Mouse (Mus musculus) left cerebral cortex, postnatal 10 days (tissue): ENCODE results near the gene Exoc3l4. TPM values are rescaled to one million over a fixed set of nuclear protein-coding genes. Genes with fewer than 3 reads are reported as not detected.

Experiments
- DNase-seq, 2 experiments: peaks; one replicate each; pipeline ENCODE4 v3.0.0; 2021 to 2022; ENCODE audit warnings: low spot score in 2 of 2, mixed read lengths in 1 of 2; ENCODE audit errors: extremely low spot score in 1 of 2
- intact Hi-C: fragments of 180-260 bp; cut with DNase I; formaldehyde crosslinking; loops from one replicate; pipeline ENCODE4 v1.15.1; 2025
- total RNA-seq, 2 experiments: library from RNA; stranded (reverse); gene quantifications; 2 replicates each; pipeline ENCODE4 v1.2.3; 2021

Gene Exoc3l4
- total RNA-seq, 2 experiments from 2014 or later, result 1.1 to 1.7 TPM

DNA sequence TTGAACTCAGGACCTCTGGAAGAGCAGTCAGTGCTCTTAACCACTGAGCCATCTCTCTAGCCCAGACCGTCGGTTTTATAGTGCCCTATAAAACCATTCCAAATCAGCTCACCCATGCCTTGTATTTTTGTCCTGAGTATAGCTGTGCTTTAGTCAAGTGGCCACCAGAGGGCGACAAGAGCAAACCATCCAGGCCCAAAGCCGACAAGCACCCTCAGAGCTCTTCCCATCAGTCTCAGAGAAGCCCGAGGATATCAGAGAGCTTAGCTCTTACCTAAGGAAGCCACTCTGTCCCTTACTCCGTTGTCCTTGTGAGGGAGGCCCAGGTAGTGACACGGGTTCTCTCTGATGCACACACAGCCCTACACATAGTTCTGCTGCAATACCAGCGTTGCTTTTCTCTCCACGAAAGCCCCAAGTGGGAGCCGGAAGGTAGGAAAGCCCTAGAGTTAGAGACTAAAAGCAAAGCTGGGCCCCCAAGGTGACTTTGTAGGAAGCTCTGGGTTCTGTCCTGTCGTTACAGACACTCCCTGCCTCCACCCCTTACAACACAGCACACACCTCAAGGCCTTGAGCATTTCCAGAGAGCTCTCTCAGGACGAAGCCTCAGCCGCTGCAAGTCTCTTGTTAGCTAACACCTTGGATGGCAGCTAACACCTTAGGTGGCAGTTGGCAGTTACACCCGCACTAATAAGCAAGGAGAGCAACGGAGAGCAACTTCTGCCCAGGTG lies 15.2 kb upstream of the Exoc3l4 start:
- intact Hi-C loops, result no loop called here
- DNase-seq, result peak; percentile 68 to 76

DNA sequence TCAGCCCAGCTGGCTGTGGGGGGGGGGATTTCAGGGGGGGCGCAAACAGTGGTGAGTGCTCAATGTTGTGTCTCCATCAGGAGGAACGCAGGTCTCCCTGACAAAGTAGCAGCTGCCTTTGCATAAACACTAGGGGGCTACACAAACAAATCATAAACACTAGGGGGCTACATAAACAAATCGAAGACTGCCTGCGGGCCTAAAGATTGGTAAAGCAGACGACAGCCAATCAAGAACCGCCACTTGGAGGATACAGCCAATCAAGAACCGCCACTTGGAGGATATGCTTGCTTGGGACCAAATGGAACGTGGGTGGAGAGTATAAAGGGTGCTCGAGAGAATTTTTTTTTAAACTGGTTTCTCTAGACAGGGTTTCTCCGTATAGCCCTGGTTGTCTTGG lies 11.9 kb upstream of the Exoc3l4 start:
- no peak for DNase-seq
- intact Hi-C loops, result no loop called here

GRCm38 (mm10) chr12:111406622-111407021 lies 10.2 kb upstream of the Exoc3l4 start, which contains the start of gene Lbhd2:
Lbhd2 (plus strand) TSS chr12:111406809.
- peak in 1 of 2 experiments; percentile 62 for DNase-seq
- intact Hi-C loops, result no loop called here

DNA sequence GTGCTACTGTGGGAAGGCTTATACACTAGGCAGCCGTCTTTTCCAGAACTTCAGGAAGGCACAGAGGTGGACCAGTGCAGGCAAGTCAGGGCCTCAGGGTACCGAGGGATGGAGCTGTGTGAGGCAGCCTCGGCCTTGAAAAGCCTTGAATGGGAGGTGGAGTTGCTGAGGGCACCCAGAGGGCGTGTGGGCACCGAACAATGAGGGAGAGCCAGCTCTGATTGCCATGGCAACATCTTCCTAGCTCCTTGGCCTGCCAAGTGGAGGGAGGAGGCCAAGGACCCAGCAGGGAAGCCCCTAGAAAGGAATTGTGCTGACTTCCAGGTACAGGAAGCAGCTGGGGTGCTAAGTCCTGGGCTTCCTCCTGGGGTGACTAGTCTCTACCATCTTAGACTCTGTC lies 7.2 kb upstream of the Exoc3l4 start:
- peak in 1 of 2 experiments; percentile 66 for DNase-seq

GRCm38 (mm10) chr12:111411631-111412355 lies 5.0 kb upstream of the Exoc3l4 start:
- DNase-seq, result no peak
- intact Hi-C loops, result no loop called here

More for the DNA sequence above, 7.2 kb upstream of the Exoc3l4 start:
- intact Hi-C loops, result no loop called here

GRCm38 (mm10) chr12:111412581-111413284 lies 4.1 kb upstream of the Exoc3l4 start:
- intact Hi-C loops, result no loop called here

GRCm38 (mm10) chr12:111413300-111413699 lies 3.5 kb upstream of the Exoc3l4 start:
- peak; percentile 81 to 93 for DNase-seq
- intact Hi-C loops, result no loop called here

More at GRCm38 (mm10) chr12:111412581-111413284, 4.1 kb upstream of the Exoc3l4 start:
- no peak for DNase-seq

DNA sequence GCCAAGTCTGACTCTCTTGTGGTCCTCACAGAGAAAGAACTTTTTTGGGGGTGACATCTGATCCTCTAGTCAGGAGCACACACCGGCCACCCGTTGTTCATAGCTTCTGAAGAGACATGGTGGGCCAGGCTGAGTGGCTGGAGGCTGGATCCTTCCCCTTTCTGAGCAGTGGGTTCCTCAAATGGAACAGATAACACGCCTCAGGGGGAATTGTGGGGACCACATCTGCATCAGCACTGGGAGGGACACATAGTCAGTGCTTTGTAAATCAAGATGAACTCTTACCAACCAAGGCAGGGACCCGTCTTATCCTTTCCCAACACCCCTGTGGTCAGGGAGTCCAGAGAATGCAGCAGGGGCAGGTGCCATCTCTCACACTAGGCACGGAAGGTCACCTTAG lies 3.1 kb downstream of the Exoc3l4 start:
- intact Hi-C loops, result no loop called here

DNA sequence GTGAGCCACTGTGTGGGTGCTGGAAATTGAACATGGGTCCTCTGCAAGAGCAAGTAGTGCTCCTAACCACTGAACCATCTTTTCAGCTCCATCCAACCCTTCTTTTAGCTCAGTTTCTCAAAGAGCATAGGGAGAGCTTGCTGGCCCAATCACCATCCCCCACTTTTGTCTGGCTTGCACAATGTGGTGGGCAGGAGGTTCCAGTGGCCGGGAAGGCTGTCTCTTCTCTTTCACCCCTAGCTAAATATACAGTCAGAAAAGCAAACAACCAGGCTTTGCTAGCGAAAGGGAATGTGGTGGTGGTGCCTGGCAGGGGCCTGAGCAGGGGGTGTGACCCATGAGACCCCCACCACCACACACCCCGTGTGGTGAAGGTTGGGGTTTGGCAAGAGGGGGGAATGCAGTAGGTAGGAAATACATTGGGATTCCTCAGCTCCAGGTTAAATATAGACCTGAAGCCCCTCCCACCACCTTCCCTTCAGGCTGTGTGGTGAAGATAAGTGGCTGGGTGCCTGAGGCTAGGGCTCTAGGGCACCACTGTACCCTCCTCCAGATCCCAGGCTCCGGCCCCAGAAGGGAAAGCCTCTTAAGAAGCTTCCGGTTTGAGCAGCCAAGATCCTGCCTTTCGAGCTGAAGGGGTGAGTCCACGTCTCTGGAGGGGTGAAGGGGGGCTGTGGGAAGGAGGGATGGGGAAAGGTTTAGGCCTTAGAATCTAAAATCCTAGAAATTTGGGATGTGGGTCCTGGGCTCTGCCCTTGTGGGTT lies 4.3 kb downstream of the Exoc3l4 start:
- no peak for DNase-seq
- intact Hi-C loops, result no loop called here

More for the DNA sequence above, 3.1 kb downstream of the Exoc3l4 start:
- DNase-seq, result no peak

GRCm38 (mm10) chr12:111422852-111423251 lies 6.0 kb downstream of the Exoc3l4 start:
- no peak for DNase-seq
- intact Hi-C loops, result no loop called here

DNA sequence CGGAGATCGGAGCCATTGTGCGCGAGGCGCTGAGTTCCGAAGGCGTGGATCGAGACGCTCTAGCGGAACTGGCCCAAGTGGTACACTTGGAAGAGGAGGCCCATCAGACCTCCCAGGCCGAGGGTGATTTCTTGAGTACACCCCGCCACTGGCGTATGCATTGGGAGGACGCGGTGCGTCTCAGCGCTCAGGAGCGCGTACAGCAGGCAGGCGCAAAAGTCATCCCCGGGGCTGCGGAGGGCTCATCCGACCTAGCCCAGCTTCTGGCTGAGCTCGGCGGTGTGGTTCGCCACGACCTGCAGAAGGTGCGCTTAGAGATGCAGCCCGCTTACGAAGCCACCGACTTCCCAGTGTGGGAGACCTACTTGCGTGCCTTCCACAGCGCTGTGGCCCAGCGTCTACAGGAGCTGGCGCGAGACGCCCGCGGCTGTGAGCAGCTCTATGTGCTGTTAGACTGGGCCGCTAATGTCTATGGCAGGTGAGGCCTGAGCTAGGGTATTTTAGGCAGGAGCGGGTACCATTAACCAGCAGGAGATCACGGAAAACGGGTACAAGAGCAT lies 6.8 kb downstream of the Exoc3l4 start:
- intact Hi-C loops, result no loop called here
- no peak for DNase-seq

- intact Hi-C loops, result no loop called here
- DNase-seq, result no peak
Measured at GRCm38 (mm10) chr12:111424547-111424946, 7.7 kb downstream of the Exoc3l4 start.

GRCm38 (mm10) chr12:111425258-111425657 lies 8.4 kb downstream of the Exoc3l4 start:
- intact Hi-C loops, result no loop called here
- DNase-seq, result peak; percentile 64 to 89

DNA sequence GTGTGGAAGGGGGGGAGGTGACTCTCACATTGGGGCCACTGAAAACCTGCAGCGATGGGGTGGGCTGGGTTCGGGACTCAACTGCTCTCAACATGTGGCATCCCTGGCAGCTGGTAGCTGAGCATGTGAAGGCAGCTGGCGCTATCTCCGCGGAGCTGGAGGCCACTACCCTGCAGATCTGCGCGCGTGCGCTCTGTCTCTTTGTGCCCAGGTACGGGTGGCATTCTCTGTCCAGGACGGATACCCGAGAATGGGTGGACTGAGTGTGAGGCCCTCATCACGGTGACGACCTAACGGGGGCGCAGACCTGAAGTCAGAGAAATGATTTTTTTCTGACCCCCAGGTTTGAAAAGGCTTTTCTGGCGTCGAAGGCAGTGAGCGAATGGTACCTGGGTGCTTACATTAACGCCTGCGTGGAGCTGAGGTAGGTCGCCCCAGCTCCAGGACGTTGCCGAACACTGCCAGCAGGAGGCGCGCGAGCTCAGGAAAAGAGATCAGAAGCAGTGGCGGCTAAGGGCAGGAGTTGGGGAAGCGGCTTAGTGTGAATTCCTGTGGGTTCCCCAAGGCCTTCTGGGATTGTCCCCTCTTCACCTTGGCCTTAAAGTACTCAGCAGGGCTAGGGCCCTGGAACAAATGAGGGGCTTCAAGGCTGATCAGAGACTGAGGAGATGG lies 9.1 kb downstream of the Exoc3l4 start:
- intact Hi-C loops, result loop anchor here (2.0 kb wide), 1 partner anchor 33 kb away; no protein-coding TSS in a partner anchor
- DNase-seq, result peak; percentile 84 to 91

- DNase-seq, result no peak
- intact Hi-C loops, result loop anchor here (2.0 kb wide), 1 partner anchor 31 kb away; no protein-coding TSS in a partner anchor
Measured at GRCm38 (mm10) chr12:111427438-111428113, 10.8 kb downstream of the Exoc3l4 start.

DNA sequence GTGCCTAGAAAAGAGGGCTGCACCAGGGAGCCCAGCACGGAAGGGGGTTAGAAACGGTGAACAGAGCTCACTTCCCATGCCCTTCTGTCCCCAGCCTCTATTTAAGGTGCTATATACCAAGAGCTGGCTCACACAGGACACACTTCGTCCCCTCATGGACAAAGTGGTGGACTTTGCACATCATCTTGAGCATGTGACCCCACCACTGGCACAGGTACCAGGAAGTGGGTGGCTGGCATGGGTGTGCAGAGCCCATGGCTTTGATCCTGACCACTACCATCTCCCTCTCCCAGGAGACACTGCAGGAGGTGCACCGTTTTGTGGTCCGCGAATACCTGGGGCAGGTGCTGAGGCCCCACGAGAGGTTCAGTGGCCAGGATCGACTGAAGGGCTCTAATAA lies 11.5 kb downstream of the Exoc3l4 start:
- intact Hi-C loops, result no loop called here
- DNase-seq, result no peak
